Mouse (Mus musculus) hindbrain, embryonic 16.5 days (tissue): Measurements from ENCODE around the gene Rps6ka1. TPM values are rescaled to one million over a fixed set of nuclear protein-coding genes. Genes with fewer than 3 reads are reported as not detected.
"Not testable (repeated sequence)": the region's sequence is repeated elsewhere in the genome, so short reads cannot be mapped to it uniquely, and the experiment has no call there.

Source experiments
- ATAC-seq: fragments of 200-750 bp; cut with Nextera tagmentation; 2 replicates; pipeline ENCODE4 v1.8.0; 2017; ENCODE audit warnings: moderate TSS enrichment, moderate library complexity
- H3K27ac ChIP-seq: fragments of 300-500 bp; sonication (generic); 2 replicates; pipeline ENCODE4 v1.5.1; 2014; ENCODE audit warnings: low read depth, mild to moderate bottlenecking, control low read depth, low read length, moderate library complexity
- H3K27me3 ChIP-seq: fragments of 300-500 bp; sonication (generic); replicated peaks from 2 replicates; pipeline ENCODE4 v1.6.1; 2014; ENCODE audit warnings: low read length; ENCODE audit not compliant: control insufficient read depth, insufficient read depth
- H3K36me3 ChIP-seq: fragments of 300-500 bp; sonication (generic); 2 replicates; pipeline ENCODE4 v1.6.1; 2014; ENCODE audit warnings: mild to moderate bottlenecking, low read length, moderate library complexity, mixed read lengths; ENCODE audit not compliant: control insufficient read depth, insufficient read depth
- H3K4me1 ChIP-seq: fragments of 300-500 bp; sonication (generic); 2 replicates; pipeline ENCODE4 v1.6.1; 2014; ENCODE audit warnings: low read depth, low read length; ENCODE audit not compliant: control insufficient read depth, insufficient read depth
- H3K4me2 ChIP-seq: fragments of 300-500 bp; sonication (generic); 2 replicates; pipeline ENCODE4 v1.6.1; 2014; ENCODE audit warnings: mild to moderate bottlenecking, low read length, control low read depth, moderate library complexity
- H3K4me3 ChIP-seq: fragments of 300-500 bp; sonication (generic); 2 replicates; pipeline ENCODE4 v1.5.1; 2014; ENCODE audit warnings: mild to moderate bottlenecking, low read length, control low read depth, moderate library complexity
- H3K9ac ChIP-seq: fragments of 300-500 bp; sonication (generic); 2 replicates; pipeline ENCODE4 v1.6.1; 2014; ENCODE audit warnings: low read depth, mild to moderate bottlenecking, control low read depth, low read length, moderate library complexity
- H3K9me3 ChIP-seq: fragments of 300-500 bp; sonication (generic); 2 replicates; pipeline ENCODE4 v1.6.1; 2014; ENCODE audit warnings: mild to moderate bottlenecking, low read length, moderate library complexity; ENCODE audit not compliant: control insufficient read depth
- WGBS: fragments of 180-500 bp; shearing (Covaris S2); extraction: QIAGEN DNeasy Blood & Tissue Kit; methylation state at CpG from one replicate; pipeline ENCODE4 v1.1.7; 2014; 5-methylcytosine and 5-hydroxymethylcytosine counted together
- polyA plus RNA-seq: library from polyadenylated mRNA; unstranded; fragments of >200 nt; fragmentation: Nextera tagmentation; extraction: Ambion mirVana; gene quantifications from 2 replicates; pipeline ENCODE4 v1.2.1, GENCODE M21; 2015

Gene Rps6ka1
- polyA plus RNA-seq, 1 experiment from 2014 or later, result 28.2 TPM

DNA sequence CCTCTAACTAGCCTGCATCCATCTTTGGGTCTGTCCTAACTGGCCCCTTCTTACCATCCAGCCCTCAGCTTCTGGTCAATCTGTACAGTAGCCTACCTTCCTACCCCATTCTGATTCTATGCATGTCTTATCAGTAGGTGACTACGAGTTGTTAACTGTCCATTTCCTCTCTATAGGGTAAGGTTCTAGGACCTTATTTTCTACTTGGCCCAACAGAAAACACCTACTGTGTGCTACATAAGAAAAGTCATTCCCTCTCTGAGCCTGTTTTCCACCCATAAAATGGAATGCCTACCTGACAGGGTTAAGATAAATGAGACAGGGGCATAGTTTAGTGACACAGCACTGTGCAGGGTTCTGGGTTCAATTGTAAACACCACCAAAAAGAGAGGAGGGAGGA, 41.0 kb downstream of the Rps6ka1 start:
- 78% methylated on average over 1 of the region's 1 CpGs for WGBS
- Histone ChIP-seq H3K4me3 (no peak overlapping the region), H3K27ac (no peak overlapping the region), H3K36me3 (0 out of 2 replicates have a peak, but pooled peaks cover 5% of the 10 kb centered on the region), H3K4me2 (no peak overlapping the region), H3K9ac (no peak overlapping the region), H3K27me3 (no peaks in the 10 kb centered on the region), H3K4me1 (no peaks in the 10 kb centered on the region), H3K9me3 (no peaks in the 10 kb centered on the region)
- ATAC-seq, result no peak

DNA sequence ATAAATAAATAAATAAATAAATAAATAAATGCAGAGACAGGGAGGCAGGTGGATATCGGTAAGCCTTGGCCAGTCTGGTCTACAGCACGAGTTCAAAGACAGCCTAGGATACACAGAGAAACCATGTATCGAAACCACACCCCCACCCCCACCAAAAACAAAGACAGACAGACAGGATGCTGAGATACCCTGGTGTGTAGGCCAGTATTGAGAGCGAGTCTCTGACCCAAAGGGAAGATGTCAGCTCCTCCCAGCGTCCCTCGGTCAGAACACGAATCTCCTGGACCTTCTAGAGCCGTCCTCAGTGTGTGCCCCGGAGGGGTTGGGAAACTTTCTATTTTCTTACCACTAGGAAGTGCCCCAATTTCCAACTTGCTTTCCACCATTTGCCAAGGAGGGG, 42.5 kb downstream of the Rps6ka1 start:
- Histone ChIP-seq H3K27me3 (no peaks in the 10 kb centered on the region), H3K9ac (no peak overlapping the region), H3K9me3 (no peaks in the 10 kb centered on the region), H3K27ac (no peak overlapping the region), H3K4me1 (no peaks in the 10 kb centered on the region), H3K4me2 (no peak overlapping the region), H3K4me3 (no peak overlapping the region), H3K36me3 (no peaks in the 10 kb centered on the region)
- 83% methylated on average over 9 of the region's 9 CpGs for WGBS
- no peak for ATAC-seq

DNA sequence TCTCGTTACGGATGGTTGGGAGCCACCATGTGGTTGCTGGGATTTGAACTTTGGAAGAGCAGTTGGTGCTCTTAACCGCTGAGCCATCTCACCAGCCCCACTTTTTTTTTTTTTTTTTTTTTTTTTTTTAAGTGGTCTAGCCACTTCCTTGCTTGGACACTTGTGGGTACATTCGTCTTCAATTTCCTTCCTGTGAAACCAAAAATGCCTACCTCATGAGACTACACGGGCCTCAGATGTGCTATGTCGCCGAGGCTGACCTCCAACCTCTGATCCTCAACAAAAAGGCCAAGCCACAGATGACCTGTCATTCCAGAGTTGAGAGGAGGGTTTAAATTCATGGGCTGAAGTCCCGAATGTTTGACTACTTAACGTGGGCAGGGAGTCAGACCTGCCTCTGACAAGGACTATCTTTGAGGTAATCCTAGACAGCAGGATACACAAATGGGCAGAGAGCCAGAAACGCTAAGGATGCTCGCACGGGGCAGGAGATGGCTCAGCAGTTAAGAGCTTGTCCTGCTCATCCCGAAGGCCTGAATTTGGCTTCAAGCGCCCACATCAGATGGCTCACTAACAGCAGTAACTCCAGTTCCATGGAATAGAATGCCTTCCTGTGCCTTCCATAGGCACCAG, 43.3 kb downstream of the Rps6ka1 start:
- H3K27me3 ChIP-seq, result no peaks in the 10 kb centered on the region
- H3K36me3 ChIP-seq, result no peaks in the 10 kb centered on the region
- H3K4me2 ChIP-seq, result no peak overlapping the region
- H3K9ac ChIP-seq, result no peak overlapping the region
- no peak overlapping the region for H3K27ac ChIP-seq
- 78% methylated on average over 14 of the region's 14 CpGs for whole genome bisulfite sequencing
- no peak for ATAC-seq
- H3K4me3 ChIP-seq, result no peak overlapping the region
- no peaks in the 10 kb centered on the region for H3K4me1 ChIP-seq
- no peaks in the 10 kb centered on the region for H3K9me3 ChIP-seq

DNA sequence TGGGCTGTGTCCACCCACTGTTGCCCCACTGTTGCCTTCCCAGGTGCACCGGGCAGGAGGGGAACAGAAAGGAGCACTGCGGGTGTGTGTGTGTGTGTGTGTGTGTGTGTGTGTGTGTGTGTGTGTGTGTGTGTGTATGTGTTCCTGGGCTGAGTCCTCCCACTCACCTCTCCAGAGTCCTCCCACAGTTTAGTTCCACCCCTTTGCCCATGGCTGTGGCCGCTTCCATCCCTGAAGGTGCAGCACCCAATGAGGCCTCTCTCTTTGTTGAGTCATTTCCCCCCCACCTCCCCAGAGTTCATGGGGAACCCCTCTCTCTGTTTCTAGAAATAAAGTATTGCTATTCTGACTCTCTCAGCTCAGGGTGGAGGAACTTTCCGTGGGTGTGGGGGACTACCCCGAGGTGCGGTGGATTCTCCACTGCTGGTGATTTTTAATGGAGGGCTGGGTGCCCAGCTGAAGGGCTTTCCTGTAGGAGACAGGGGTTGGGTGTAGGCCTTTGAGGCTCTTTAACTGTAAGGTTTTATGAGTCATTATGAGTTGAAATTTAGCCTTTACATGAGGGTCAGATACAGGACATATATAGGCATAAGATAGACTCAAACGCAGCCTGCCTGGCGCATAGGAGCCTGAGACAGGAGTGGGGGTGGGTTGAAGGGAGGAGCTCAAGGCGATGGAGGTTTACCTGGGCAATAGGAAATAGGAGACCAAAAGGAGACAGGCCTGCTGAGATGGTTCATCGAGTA, 44.4 kb downstream of the Rps6ka1 start:
- Histone ChIP-seq H3K4me3 (no peak overlapping the region), H3K4me1 (no peaks in the 10 kb centered on the region), H3K36me3 (no peaks in the 10 kb centered on the region), H3K4me2 (no peak overlapping the region), H3K9ac (no peak overlapping the region), H3K27me3 (no peaks in the 10 kb centered on the region), H3K27ac (no peak overlapping the region), H3K9me3 (no peaks in the 10 kb centered on the region)
- no peak for ATAC-seq
- WGBS, result 93% methylated on average over 9 of the region's 10 CpGs

DNA sequence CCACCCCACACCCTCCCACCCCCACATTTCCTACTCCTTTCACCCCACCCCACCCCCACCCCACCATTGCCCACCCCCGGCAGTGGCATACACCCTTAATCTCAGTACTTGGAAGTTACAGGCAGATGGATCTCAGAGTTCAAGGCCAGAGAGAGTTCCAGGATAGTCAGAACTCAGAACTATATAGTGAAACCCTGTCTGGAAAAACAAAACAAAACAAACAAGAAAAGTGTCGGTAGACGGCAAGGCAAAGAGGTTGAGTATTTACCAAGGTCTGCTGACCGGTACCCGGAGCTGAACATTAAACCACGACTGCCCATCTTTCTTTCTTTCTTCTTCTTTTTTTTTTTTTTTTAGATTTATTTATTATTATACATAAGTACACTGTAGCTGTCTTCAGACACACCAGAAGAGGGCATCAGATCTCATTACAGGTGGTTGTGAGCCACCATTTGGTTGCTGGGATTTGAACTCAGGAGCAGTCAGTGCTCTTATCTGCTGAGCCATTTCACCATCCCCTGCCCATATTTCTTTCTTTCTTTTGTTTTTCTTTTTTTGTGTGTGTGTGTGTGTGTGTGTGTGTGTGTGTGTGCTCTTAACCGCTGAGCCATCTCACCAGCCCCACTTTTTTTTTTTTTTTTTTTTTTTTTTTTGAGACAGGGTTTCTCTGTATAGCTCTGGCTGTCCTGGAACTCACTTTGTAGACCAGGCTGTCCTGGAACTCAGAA, 45.7 kb downstream of the Rps6ka1 start:
- not testable (repeated sequence) for H3K9me3 ChIP-seq, H3K27ac ChIP-seq, H3K4me3 ChIP-seq, H3K27me3 ChIP-seq, H3K4me2 ChIP-seq, H3K4me1 ChIP-seq, H3K9ac ChIP-seq, H3K36me3 ChIP-seq, ATAC-seq
- 91% methylated on average over 7 of the region's 7 CpGs for WGBS

DNA sequence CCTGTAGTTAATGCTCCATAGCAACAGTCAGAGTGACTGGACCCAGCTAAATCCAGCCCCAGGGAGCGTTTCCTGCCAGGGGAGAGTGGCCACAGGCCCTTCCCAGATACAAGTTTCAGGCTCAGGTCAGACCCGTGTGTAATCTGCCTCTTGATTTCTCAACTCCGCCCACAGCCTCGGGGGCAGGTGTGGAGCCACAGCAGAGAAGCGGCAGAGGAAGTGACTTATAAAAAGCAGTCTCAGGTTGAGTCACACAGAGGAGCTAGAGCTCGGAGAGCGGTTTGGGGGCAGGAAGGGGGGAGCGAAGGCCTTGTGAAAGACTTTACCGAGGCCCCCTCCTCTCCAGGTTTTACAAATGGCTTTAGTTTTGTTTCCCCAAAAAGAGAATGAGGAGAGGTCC, 46.6 kb downstream of the Rps6ka1 start:
- 45% methylated on average over 9 of the region's 9 CpGs for WGBS
- Histone ChIP-seq H3K4me1 (no peaks in the 10 kb centered on the region), H3K9me3 (no peaks in the 10 kb centered on the region), H3K27ac (no peak overlapping the region), H3K36me3 (no peaks in the 10 kb centered on the region), H3K4me2 (no peak overlapping the region), H3K9ac (no peak overlapping the region), H3K27me3 (no peaks in the 10 kb centered on the region), H3K4me3 (no peak overlapping the region)
- ATAC-seq, result no peak

DNA sequence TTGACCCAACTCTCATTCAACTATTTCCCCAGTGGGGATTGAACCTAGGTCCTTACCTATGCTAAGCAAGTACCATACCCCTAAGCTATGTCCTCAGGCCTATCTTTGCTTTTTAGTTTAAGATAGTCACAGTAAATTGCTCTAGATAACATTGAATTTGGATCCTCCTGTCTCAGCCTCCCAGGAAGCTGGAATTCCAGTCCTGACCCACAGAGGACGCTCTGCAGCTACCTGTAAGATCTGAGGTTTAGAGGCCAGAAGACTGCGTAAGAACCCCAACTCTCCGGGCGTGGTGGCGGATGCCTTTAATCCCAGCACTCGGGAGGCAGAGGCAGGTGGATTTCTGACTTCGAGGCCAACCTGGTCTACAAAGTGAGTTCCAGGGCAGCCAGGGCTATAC, 47.1 kb downstream of the Rps6ka1 start:
- H3K27ac ChIP-seq, result no peak overlapping the region
- H3K4me1 ChIP-seq, result no peaks in the 10 kb centered on the region
- no peaks in the 10 kb centered on the region for H3K36me3 ChIP-seq
- 93% methylated on average over 7 of the region's 7 CpGs for WGBS
- H3K27me3 ChIP-seq, result no peaks in the 10 kb centered on the region
- H3K4me2 ChIP-seq, result no peak overlapping the region
- no peaks in the 10 kb centered on the region for H3K9me3 ChIP-seq
- no peak for ATAC-seq
- no peak overlapping the region for H3K9ac ChIP-seq
- no peak overlapping the region for H3K4me3 ChIP-seq

DNA sequence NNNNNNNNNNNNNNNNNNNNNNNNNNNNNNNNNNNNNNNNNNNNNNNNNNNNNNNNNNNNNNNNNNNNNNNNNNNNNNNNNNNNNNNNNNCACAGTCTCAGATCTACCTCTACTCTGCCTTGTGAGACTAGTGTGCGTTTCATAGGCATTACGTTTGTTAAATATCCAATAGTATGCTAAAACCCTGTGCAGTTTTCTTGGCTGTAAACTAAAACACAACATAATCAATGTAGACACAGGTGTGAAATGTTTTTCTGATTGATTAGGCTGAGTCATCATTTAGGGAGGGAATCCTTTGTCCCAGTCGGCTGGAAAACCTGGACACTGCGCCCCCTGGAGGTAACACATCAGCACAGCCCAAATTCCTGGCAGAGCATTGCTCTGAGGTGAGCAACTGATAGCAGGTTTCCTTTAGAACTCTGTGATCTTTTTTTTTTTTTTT, 48.2 kb downstream of the Rps6ka1 start:
- Histone ChIP-seq H3K4me1 (no peaks in the 10 kb centered on the region), H3K27ac (no peak overlapping the region), H3K9ac (no peak overlapping the region), H3K4me3 (no peak overlapping the region), H3K36me3 (no peaks in the 10 kb centered on the region), H3K27me3 (no peaks in the 10 kb centered on the region), H3K4me2 (no peak overlapping the region), H3K9me3 (no peaks in the 10 kb centered on the region)
- ATAC-seq, result no peak
- WGBS, result 63% methylated on average over 4 of the region's 4 CpGs

DNA sequence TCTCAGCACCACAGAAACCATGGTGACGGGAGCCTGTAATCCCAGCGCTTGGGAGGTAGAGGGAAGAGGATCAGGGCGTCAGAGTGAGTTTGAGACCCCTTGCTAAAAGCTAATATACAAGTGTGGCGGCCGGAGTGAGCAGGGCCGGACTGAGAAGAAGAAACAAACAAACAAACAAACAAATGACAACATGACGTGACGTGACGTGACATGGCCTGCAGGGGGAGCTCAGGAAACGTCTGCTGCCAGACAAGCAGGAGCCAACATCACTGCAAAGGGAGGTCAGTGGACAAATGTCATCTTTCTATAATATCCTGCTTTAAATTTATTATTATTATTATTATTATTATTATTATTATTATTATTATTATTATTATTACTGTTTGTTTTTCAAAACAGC, 51.0 kb downstream of the Rps6ka1 start:
- Histone ChIP-seq H3K27ac (no peak overlapping the region), H3K4me1 (no peaks in the 10 kb centered on the region), H3K4me3 (no peak overlapping the region), H3K9ac (no peak overlapping the region), H3K4me2 (no peak overlapping the region), H3K27me3 (no peaks in the 10 kb centered on the region), H3K9me3 (no peaks in the 10 kb centered on the region), H3K36me3 (no peaks in the 10 kb centered on the region)
- WGBS, result 55% methylated on average over 10 of the region's 10 CpGs
- no peak for ATAC-seq
